Mouse (Mus musculus) forebrain, embryonic 11.5 days (tissue): ENCODE data around the gene Slc35g3. TPM values are rescaled to one million over a fixed set of nuclear protein-coding genes. Genes with fewer than 3 reads are reported as not detected.

Source experiments
- ATAC-seq: fragments of 200-750 bp; cut with Nextera tagmentation; replicated peaks from 2 replicates; pipeline ENCODE4 v1.8.0; 2017; ENCODE audit warnings: moderate TSS enrichment; ENCODE audit not compliant: low FRiP score
- DNase-seq: peaks from one replicate; pipeline ENCODE4 v3.0.0-alpha.2; 2017; ENCODE audit warnings: low spot score
- H3K27ac ChIP-seq: fragments of 300-500 bp; sonication (generic); 2 replicates; pipeline ENCODE4 v1.5.1; 2014; ENCODE audit warnings: low read depth, low read length
- H3K27me3 ChIP-seq: fragments of 300-500 bp; sonication (generic); 2 replicates; pipeline ENCODE4 v1.6.1; 2014; ENCODE audit warnings: mild to moderate bottlenecking, low read length, mixed read lengths; ENCODE audit not compliant: control insufficient read depth, insufficient read depth
- H3K36me3 ChIP-seq: fragments of 300-500 bp; sonication (generic); 2 replicates; pipeline ENCODE4 v1.6.1; 2014; ENCODE audit warnings: mild to moderate bottlenecking, low read length, moderate library complexity, mixed read lengths; ENCODE audit not compliant: control insufficient read depth, insufficient read depth
- H3K4me1 ChIP-seq: fragments of 300-500 bp; sonication (generic); replicated peaks from 2 replicates; pipeline ENCODE4 v1.6.1; 2014; ENCODE audit warnings: low read length, mixed read lengths; ENCODE audit not compliant: control insufficient read depth, insufficient read depth
- H3K4me2 ChIP-seq: fragments of 300-500 bp; sonication (generic); 2 replicates; pipeline ENCODE4 v1.6.1; 2014; ENCODE audit warnings: low read depth, mild to moderate bottlenecking, low read length, moderate library complexity, mixed read lengths; ENCODE audit not compliant: severe bottlenecking
- H3K4me3 ChIP-seq: fragments of 300-500 bp; sonication (generic); 2 replicates; pipeline ENCODE4 v1.5.1; 2014; ENCODE audit warnings: low read depth, low read length
- H3K9ac ChIP-seq: fragments of 300-500 bp; sonication (generic); 2 replicates; pipeline ENCODE4 v1.6.1; 2014; ENCODE audit warnings: low read length
- H3K9me3 ChIP-seq: fragments of 300-500 bp; sonication (generic); 2 replicates; pipeline ENCODE4 v1.6.1; 2016; ENCODE audit warnings: low read length, mixed read lengths; ENCODE audit not compliant: control insufficient read depth
- WGBS: fragments of 180-500 bp; shearing (Covaris S2); extraction: QIAGEN DNeasy Blood & Tissue Kit; methylation state at CpG from one replicate; pipeline ENCODE4 v1.1.7; 2014; 5-methylcytosine and 5-hydroxymethylcytosine counted together
- polyA plus RNA-seq: library from polyadenylated mRNA; unstranded; fragments of >200 nt; fragmentation: Nextera tagmentation; extraction: Ambion mirVana; gene quantifications from 2 replicates; pipeline ENCODE4 v1.2.1, GENCODE M21; 2014

The Slc35g3 gene
- polyA plus RNA-seq, 1 experiment from 2014 or later = not detected

DNA sequence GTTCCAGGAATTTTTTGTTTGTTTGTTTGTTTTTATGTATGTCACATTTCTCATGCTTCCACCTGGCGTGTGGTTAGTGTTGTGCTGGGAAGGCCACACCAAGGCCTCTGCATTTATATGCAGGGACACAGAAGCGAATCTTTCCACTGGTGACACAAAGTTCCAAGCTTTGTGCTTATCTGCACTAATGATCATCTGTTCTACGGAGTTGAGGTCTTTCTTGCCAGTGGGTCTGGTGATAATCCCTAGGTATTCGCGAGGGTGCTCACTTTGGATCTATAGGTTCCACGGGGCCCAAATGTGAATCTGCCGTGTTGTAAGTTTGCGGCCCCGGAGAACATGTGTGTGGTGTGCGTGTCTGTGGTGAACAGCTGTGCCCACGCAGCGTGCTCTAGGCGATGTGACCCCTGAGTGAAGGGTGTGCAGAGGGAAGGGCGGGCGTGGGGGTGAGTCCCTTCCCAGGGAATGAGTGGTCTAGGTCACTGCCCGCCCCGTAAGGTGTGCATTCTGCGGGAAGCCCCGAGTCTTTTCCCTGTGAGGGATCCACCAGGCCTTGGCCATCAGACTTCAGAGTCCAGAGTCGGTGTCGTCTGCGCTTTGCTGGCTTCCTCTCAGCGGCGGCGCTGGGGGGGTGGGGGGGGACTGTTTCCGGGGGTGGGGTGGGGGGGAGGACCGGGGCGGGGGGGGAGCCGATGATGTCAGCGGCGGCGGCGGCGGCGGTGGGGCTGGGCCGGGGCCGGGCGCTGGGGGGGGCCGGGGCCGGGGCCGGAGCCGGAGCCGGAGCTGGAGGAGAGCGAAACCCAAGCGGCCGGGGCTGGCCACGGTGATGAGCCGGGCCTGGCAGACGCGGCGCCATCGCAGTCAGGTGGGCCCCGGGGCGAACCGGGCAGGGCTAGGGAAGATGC is 3.7 kb upstream of the Slc35g3 start, which contains the start of gene Zbtb4:
Zbtb4 (plus strand) TSS at position 692 of the 905 bp plus-strand sequence.
- Histone ChIP-seq H3K27me3 (no peaks in the 10 kb centered on the region), H3K4me3 (peak within 1 kb of the TSS; percentile 81), H3K9ac (peak within 1 kb of the TSS; percentile 86), H3K4me1 (peaks cover 4% of the 10 kb centered on the region), H3K4me2 (peak within 1 kb of the TSS; percentile 88), H3K9me3 (no peaks in the 10 kb centered on the region), H3K36me3 (no peaks in the 10 kb centered on the region), H3K27ac (no peak within 1 kb of the TSS)
- DNase-seq (no peak), ATAC-seq (peak; percentile 73)
- 19% methylated on average over 52 of the region's 55 CpGs for WGBS

DNA sequence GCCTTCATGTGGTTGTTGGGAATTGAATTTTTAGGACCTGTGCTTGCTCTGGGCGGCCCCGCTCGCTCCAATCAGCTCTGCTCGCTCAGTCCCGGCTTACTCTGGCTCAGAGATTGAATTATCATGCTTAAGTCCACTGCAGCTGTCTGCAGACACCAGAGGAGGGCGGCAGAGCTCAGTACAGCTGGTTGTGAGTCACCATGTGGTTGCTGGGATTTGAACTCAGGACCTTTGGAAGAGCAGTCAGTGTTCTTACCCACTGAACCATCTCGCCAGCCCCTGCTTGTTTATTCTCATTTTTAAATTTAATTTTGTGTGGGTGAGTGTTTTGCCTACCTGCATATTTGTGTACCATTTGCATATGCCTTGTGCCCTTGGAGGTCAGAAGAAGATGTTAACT is 1.8 kb upstream of the Slc35g3 start:
- no peaks in the 10 kb centered on the region for H3K27me3 ChIP-seq
- no peaks in the 10 kb centered on the region for H3K36me3 ChIP-seq
- H3K4me1 ChIP-seq = peaks cover 12% of the 10 kb centered on the region
- H3K9ac ChIP-seq = no peak overlapping the region
- H3K9me3 ChIP-seq = no peaks in the 10 kb centered on the region
- DNase-seq (no peak), ATAC-seq (no peak)
- no peak overlapping the region for H3K4me2 ChIP-seq
- no peak overlapping the region for H3K4me3 ChIP-seq
- no peak overlapping the region for H3K27ac ChIP-seq
- 73% methylated on average over 7 of the region's 7 CpGs for WGBS

DNA sequence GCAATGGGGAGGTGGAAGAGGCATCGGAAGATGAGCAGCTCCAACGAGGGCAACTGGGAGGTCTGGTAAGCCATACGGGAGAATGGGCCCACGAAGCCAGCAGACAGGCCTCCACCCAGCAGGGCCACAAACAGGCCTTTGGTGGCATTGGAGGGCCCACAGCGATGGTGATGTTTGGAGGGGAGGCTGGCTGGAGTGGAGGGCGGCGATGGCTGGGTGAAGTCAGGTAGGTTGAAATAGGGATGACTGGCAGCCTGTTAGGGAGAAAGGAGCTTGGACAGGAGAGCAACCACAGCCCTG is 917 bp downstream of the Slc35g3 start:
- Histone ChIP-seq H3K36me3 (no peaks in the 10 kb centered on the region), H3K9me3 (no peaks in the 10 kb centered on the region), H3K4me1 (peaks cover 17% of the 10 kb centered on the region), H3K9ac (no peak overlapping the region; the same call in 1 of the 2 replicates), H3K4me3 (no peak overlapping the region), H3K4me2 (no peak overlapping the region), H3K27ac (no peak overlapping the region), H3K27me3 (no peaks in the 10 kb centered on the region)
- ATAC-seq (no peak), DNase-seq (no peak)
- 96% methylated on average over 7 of the region's 7 CpGs for WGBS

DNA sequence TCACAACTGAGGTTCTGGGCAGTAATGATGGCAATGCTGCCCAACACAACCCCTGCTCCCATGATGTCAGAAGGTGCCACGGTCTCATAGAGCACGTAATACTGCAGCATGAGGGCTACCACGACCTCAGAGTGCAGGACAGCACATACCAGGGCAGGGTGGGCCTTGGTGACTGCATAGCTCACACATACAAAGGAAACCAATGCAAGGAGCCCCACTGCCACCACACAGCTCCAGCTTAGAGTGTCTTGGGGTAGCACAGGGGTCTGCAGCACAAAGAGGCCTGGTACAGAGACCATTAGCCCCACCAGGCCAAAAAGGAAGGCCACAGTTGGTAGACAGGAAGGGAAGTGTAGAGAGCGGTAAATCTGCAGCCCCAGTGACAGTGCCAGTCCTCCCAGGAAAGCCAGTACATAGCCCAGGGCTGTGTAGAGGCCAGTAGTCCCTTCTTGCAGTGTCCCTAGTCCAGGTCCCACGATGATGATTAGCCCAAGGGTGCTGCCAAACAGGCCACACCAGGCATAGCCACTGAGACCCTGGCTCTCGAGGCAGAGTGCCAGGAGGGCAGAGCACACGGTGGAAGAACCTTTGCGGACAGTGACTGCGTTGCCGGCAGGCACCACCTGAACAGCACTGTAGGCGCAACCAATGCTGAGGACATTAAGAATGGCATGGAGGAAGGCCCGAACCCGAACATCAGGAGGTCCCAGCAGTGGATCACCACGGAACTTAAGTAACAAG is 1.4 kb downstream of the Slc35g3 start:
- peak overlapping the region; percentile 83 for H3K9ac ChIP-seq
- no peak for DNase-seq
- no peak for ATAC-seq
- no peaks in the 10 kb centered on the region for H3K27me3 ChIP-seq
- no peaks in the 10 kb centered on the region for H3K9me3 ChIP-seq
- H3K4me1 ChIP-seq = peaks cover 17% of the 10 kb centered on the region
- 83% methylated on average over 14 of the region's 14 CpGs for WGBS
- no peaks in the 10 kb centered on the region for H3K36me3 ChIP-seq
- peak overlapping the region; percentile 61 for H3K4me3 ChIP-seq
- peak overlapping the region; percentile 99 for H3K27ac ChIP-seq
- H3K4me2 ChIP-seq = peak overlapping the region; percentile 65

DNA sequence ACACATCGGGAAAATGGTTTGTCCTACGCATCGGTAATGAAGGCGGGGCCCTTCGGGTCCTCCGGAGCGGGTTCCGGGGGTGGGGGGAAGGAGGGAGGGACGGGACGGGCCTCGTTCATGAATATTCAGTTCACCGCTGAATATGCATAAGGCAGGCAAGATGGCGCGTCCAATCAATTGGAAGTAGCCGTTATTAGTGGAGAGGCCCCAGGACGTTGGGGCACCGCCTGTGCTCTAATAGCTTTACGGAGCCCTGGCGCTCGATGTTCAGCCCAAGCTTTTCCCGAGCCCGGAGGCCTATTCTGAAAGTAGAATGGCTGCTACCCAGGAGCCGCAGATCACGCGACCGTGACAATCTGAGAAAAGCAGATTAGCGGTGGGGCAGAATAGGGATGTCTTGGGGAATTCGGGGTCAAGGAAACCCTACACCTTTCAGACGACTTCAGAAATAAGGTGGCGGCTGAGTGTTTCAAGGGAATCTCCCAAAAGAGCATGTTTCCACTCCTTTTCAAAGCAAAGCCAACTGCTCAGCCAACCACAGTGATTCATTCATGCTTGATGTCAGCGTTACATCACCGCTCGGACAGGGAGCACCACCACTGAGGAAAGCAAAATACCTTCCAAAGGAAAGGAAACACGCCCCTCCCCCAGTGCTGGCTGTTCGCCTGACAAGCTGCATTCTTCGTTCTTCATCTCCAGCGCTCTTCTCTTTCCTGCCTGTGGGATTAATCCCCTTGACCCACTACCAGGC is 2.6 kb downstream of the Slc35g3 start:
- DNase-seq (peak; percentile 94), ATAC-seq (peak; percentile 87)
- Histone ChIP-seq H3K9me3 (no peaks in the 10 kb centered on the region), H3K4me3 (peak overlapping the region; percentile 61), H3K4me2 (peak overlapping the region; percentile 65), H3K27ac (peak overlapping the region; percentile 99), H3K36me3 (no peaks in the 10 kb centered on the region), H3K4me1 (peaks cover 17% of the 10 kb centered on the region), H3K27me3 (no peaks in the 10 kb centered on the region), H3K9ac (peak overlapping the region; percentile 83)
- under 1% methylated on average over 37 of the region's 37 CpGs for WGBS

DNA sequence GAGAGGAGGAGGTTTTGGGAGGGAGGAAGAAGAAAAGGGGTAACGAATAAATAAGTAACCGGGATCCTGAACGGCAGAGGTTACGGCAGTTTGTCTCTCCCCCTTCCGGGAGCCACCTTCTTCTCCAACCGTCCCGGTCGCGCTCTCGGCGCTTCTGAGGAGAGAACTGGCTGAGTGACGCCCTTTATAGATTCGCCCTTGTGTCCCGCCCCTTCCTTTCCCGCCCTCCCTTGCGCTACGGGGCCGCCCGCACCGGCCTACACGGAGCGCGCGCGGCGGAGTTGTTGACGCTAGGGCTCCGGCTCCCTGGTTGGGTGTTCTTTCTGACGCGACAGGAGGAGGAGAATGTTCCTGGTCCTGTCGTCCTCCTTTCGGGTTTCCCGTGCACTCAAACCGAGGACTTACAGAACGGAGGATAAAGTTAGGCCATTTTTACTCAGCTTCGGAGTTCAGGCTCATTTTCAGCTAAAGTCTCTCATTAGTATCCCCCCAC is 3.2 kb downstream of the Slc35g3 start, which contains the start of gene Polr2a:
Polr2a (minus strand) TSS at position 160 of the 493 bp plus-strand sequence.
- H3K4me3 ChIP-seq = peak within 1 kb of the TSS; percentile 61
- H3K4me2 ChIP-seq = peak within 1 kb of the TSS; percentile 65
- 0% methylated on average over 22 of the region's 36 CpGs for WGBS
- no peaks in the 10 kb centered on the region for H3K27me3 ChIP-seq
- H3K27ac ChIP-seq = peak within 1 kb of the TSS; percentile 99
- H3K36me3 ChIP-seq = no peaks in the 10 kb centered on the region
- no peaks in the 10 kb centered on the region for H3K9me3 ChIP-seq
- ATAC-seq = peak; percentile 94
- H3K4me1 ChIP-seq = peaks cover 17% of the 10 kb centered on the region
- peak; percentile 99 for DNase-seq
- peak within 1 kb of the TSS; percentile 83 for H3K9ac ChIP-seq

DNA sequence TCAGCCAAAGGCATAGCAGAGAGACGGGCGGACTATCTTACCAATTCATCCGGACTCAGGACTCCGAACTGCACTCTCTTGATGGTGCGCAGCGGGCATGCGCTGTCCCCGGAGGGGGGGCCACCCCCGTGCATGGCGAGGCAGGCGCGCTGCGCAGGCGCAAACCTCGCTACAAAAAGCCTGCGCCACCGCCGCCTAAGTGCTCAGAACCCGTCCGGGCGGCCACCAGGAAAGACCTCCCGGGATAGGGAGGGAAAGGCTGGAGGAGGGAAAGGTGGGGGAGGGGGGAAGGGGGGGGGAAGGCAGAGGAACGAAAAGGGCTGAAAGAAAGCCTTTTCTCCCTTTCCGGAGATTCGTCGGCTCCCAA is 3.7 kb downstream of the Slc35g3 start:
- H3K4me1 ChIP-seq = peaks cover 17% of the 10 kb centered on the region

More for the DNA sequence above, 3.7 kb downstream of the Slc35g3 start:
- DNase-seq (peak; percentile 96), ATAC-seq (peak; percentile 84)
- under 1% methylated on average over 26 of the region's 26 CpGs for WGBS
- Histone ChIP-seq H3K9me3 (no peaks in the 10 kb centered on the region), H3K4me2 (peak overlapping the region; percentile 65), H3K9ac (peak overlapping the region; percentile 83), H3K4me3 (peak overlapping the region; percentile 61), H3K27ac (peak overlapping the region; percentile 99), H3K36me3 (no peaks in the 10 kb centered on the region), H3K27me3 (no peaks in the 10 kb centered on the region)
